ENCODE assay signal across 9 mouse cellular contexts in the genomic region with DNA sequence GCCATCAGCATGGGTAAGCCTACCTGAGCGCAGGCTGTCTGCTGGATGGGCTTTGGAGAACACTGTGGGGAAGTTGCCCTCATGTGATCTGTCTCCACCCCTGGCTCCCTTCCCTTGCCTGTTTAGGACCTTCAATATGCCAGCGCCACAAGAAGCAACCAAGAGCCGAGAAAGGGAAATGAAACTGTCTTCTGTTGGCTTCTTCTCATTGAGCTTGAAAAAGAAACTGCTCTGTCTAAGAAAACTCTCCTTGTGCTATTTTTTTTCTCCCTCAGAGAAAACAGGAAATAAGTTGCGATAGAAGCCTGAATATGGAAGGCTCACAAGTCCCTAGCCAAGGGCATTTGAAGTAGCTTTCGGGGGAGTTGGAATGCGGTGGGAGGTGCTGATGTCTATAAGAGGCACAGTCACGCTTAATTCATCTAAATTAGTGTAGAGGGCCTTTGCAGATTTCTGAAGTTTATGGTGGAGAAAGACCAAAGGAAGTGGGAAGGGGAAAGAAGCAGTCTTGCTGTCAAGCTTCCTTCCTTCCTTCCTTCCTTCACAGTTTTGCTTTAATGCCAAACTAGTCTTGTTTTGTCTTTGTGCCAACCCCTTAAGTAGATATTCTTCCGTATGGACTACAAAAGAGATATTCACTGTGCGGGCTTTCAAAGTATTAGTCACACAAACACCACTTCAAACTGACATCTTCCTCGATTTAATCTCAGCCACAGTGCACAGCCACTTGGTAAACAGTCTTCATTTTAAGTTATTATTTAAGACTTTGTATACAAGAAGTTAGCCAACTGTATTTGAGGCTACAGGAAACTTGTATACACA. TPM values are rescaled to one million over a fixed set of nuclear protein-coding genes. Genes with fewer than 3 reads are reported as not detected.
DNase-seq lines count a peak whose midpoint lies in the region; ATAC-seq lines count a peak whose summit lies in the region.
"Had no signal": no experiment of that assay in that cellular context is flagged by ENCODE, and none has a peak within 500 bp of the region (broad histone marks: within the 10 kb centered on the region; RNA-seq: fewer than 3 reads in every experiment).

No protein-coding gene starts in this region.

- 46% methylated on average over 10 of the region's 10 CpGs for WGBS in hindbrain, embryonic 15.5 days
- WGBS in hindbrain, embryonic 16.5 days, result 53% methylated on average over 10 of the region's 10 CpGs
- WGBS in heart, embryonic 13.5 days, result 30% methylated on average over 10 of the region's 10 CpGs
- 35% methylated on average over 10 of the region's 10 CpGs for WGBS in liver, embryonic 13.5 days (ENCODE audit: insufficient replicate concordance)
- WGBS in stomach, embryonic 14.5 days, result 58% methylated on average over 10 of the region's 10 CpGs

- H3K9me3 ChIP-seq in hindbrain, embryonic 15.5 days, result no peaks in the 10 kb centered on the region
- no peaks in the 10 kb centered on the region for H3K9me3 ChIP-seq in hindbrain, embryonic 16.5 days (ENCODE audit: control insufficient read depth, low read length)
- H3K9me3 ChIP-seq in heart, embryonic 13.5 days, result no peaks in the 10 kb centered on the region
- H3K9me3 ChIP-seq in liver, embryonic 13.5 days (replicated peaks), result no peaks in the 10 kb centered on the region
- no peaks in the 10 kb centered on the region for H3K9me3 ChIP-seq in stomach, embryonic 14.5 days (ENCODE audit: control insufficient read depth, low read depth, low read length)

- H3K36me3 ChIP-seq in hindbrain, embryonic 15.5 days, result 0 out of 2 replicates have a peak, but pooled peaks cover 4% of the 10 kb centered on the region
- H3K36me3 ChIP-seq in hindbrain, embryonic 16.5 days (ENCODE audit: control insufficient read depth, insufficient read depth, low read length), result 0 out of 2 replicates have a peak, but pooled peaks cover 3% of the 10 kb centered on the region
- H3K36me3 ChIP-seq in heart, embryonic 13.5 days, result no peaks in the 10 kb centered on the region
- H3K36me3 ChIP-seq in liver, embryonic 13.5 days, result no peaks in the 10 kb centered on the region
- H3K36me3 ChIP-seq in stomach, embryonic 14.5 days (ENCODE audit: control insufficient read depth, insufficient read depth, low read length), result no peaks in the 10 kb centered on the region

- H3K9ac ChIP-seq in hindbrain, embryonic 15.5 days, result no peak overlapping the region
- no peak overlapping the region for H3K9ac ChIP-seq in hindbrain, embryonic 16.5 days (ENCODE audit: low read depth, low read length)
- no peak overlapping the region for H3K9ac ChIP-seq in heart, embryonic 13.5 days
- H3K9ac ChIP-seq in liver, embryonic 13.5 days, result no peak overlapping the region
- no peak overlapping the region for H3K9ac ChIP-seq in stomach, embryonic 14.5 days (replicated peaks; ENCODE audit: low read depth, low read length)

- peak; percentile 17 for DNase-seq in NIH3T3 (ENCODE audit: low read depth)
- no peak for DNase-seq in liver, embryonic 13.5 days
- no peak for DNase-seq in urinary bladder, postnatal 36 days (ENCODE audit: low spot score in 2 of 2)
- no peak for DNase-seq in gastrocnemius, postnatal 14 days

- intact Hi-C loops in gastrocnemius, postnatal 14 days (cut with DNase I; ENCODE audit: low total_unique reads), result no loop called here

- H3K4me2 ChIP-seq in hindbrain, embryonic 15.5 days, result no peak overlapping the region
- no peak overlapping the region for H3K4me2 ChIP-seq in hindbrain, embryonic 16.5 days (ENCODE audit: low read length)
- H3K4me2 ChIP-seq in heart, embryonic 13.5 days, result peak overlapping the region; percentile 49
- no peak overlapping the region for H3K4me2 ChIP-seq in liver, embryonic 13.5 days
- no peak overlapping the region for H3K4me2 ChIP-seq in stomach, embryonic 14.5 days (replicated peaks; ENCODE audit: low read depth, low read length)

- H3K4me1 ChIP-seq in hindbrain, embryonic 15.5 days (replicated peaks), result no peaks in the 10 kb centered on the region
- H3K4me1 ChIP-seq in hindbrain, embryonic 16.5 days (ENCODE audit: control insufficient read depth, insufficient read depth, low read depth, low read length), result no peaks in the 10 kb centered on the region
- H3K4me1 ChIP-seq in heart, embryonic 13.5 days, result peaks cover 22% of the 10 kb centered on the region
- H3K4me1 ChIP-seq in liver, embryonic 13.5 days (replicated peaks), result no peaks in the 10 kb centered on the region; the same call in 1 of the 2 replicates
- H3K4me1 ChIP-seq in stomach, embryonic 14.5 days (ENCODE audit: control insufficient read depth, insufficient read depth, low read length), result no peaks in the 10 kb centered on the region

- H3K27me3 ChIP-seq in hindbrain, embryonic 15.5 days, result no peaks in the 10 kb centered on the region
- no peaks in the 10 kb centered on the region for H3K27me3 ChIP-seq in hindbrain, embryonic 16.5 days (replicated peaks; ENCODE audit: control insufficient read depth, insufficient read depth, low read length)
- no peaks in the 10 kb centered on the region for H3K27me3 ChIP-seq in heart, embryonic 13.5 days (replicated peaks)
- H3K27me3 ChIP-seq in liver, embryonic 13.5 days, result no peaks in the 10 kb centered on the region
- H3K27me3 ChIP-seq in stomach, embryonic 14.5 days (ENCODE audit: control insufficient read depth, insufficient read depth, low read length), result no peaks in the 10 kb centered on the region

- no peak for ATAC-seq in hindbrain, embryonic 15.5 days (ENCODE audit: low FRiP score, low read depth)
- no peak for ATAC-seq in hindbrain, embryonic 16.5 days
- no peak; the same call in 1 of the 2 replicates for ATAC-seq in heart, embryonic 13.5 days (ENCODE audit: extremely low read depth, insufficient number of reproducible peaks, low FRiP score, low TSS enrichment)
- 0 out of 2 replicates have a peak, but pooled peaks have one; percentile 29 for ATAC-seq in liver, embryonic 13.5 days (ENCODE audit: low read depth)
- ATAC-seq in stomach, embryonic 14.5 days (ENCODE audit: insufficient number of reproducible peaks, insufficient read depth, low FRiP score, low read depth), result no peak

- H3K4me3 ChIP-seq in hindbrain, embryonic 15.5 days, result no peak overlapping the region
- H3K4me3 ChIP-seq in hindbrain, embryonic 16.5 days (ENCODE audit: low read length), result no peak overlapping the region
- H3K4me3 ChIP-seq in heart, embryonic 13.5 days, result no peak overlapping the region
- H3K4me3 ChIP-seq in liver, embryonic 13.5 days (replicated peaks), result no peak overlapping the region
- H3K4me3 ChIP-seq in stomach, embryonic 14.5 days (ENCODE audit: low read depth, low read length), result no peak overlapping the region

- H3K27ac ChIP-seq in hindbrain, embryonic 15.5 days (replicated peaks), result peak overlapping the region; percentile 35; the same call in 1 of the 2 replicates
- no peak overlapping the region for H3K27ac ChIP-seq in hindbrain, embryonic 16.5 days (ENCODE audit: low read depth, low read length)
- H3K27ac ChIP-seq in heart, embryonic 13.5 days (replicated peaks), result peak overlapping the region; percentile 65
- peak overlapping the region; percentile 40 for H3K27ac ChIP-seq in liver, embryonic 13.5 days
- peak overlapping the region; percentile 21; the same call in 1 of the 2 replicates for H3K27ac ChIP-seq in stomach, embryonic 14.5 days (ENCODE audit: low read length)

RNA-seq across cellular contexts. Expression of a gene that starts 18.3 kb away (rescaled TPM):
- polyA plus RNA-seq in hindbrain, embryonic 15.5 days (2015; fragmentation: Nextera tagmentation; extraction: Ambion mirVana), result 1.5 and 1.7 TPM in 2 replicates
- 1.9 and 2.3 TPM in 2 replicates for polyA plus RNA-seq in hindbrain, embryonic 16.5 days (2015; fragmentation: Nextera tagmentation; extraction: Ambion mirVana)
- 1.1 TPM in 2 replicates for polyA plus RNA-seq in heart, embryonic 13.5 days (2015; fragmentation: Nextera tagmentation; extraction: Ambion mirVana)
- polyA plus RNA-seq in liver, embryonic 13.5 days (2015; fragmentation: Nextera tagmentation; extraction: Ambion mirVana), result 2.2 and 2.7 TPM in 2 replicates
- polyA plus RNA-seq in stomach, embryonic 14.5 days (2014; fragmentation: Nextera tagmentation; extraction: Ambion mirVana), result 1.6 TPM in 2 replicates
- under 1 TPM; 0.60 to 0.84 TPM for total RNA-seq in gastrocnemius, postnatal 14 days (2021)

RNA-seq across cellular contexts. Expression of a gene that starts 33.7 kb away (rescaled TPM):
- polyA plus RNA-seq in hindbrain, embryonic 15.5 days (2015; fragmentation: Nextera tagmentation; extraction: Ambion mirVana), result 8.4 and 9.1 TPM in 2 replicates
- 7.8 and 10.3 TPM in 2 replicates for polyA plus RNA-seq in hindbrain, embryonic 16.5 days (2015; fragmentation: Nextera tagmentation; extraction: Ambion mirVana)
- polyA plus RNA-seq in heart, embryonic 13.5 days (2015; fragmentation: Nextera tagmentation; extraction: Ambion mirVana), result 1.6 and 1.7 TPM in 2 replicates
- 1.7 and 2.3 TPM in 2 replicates for polyA plus RNA-seq in liver, embryonic 13.5 days (2015; fragmentation: Nextera tagmentation; extraction: Ambion mirVana)
- polyA plus RNA-seq in stomach, embryonic 14.5 days (2014; fragmentation: Nextera tagmentation; extraction: Ambion mirVana), result 2.5 and 4.4 TPM in 2 replicates
- 1 to 10 TPM in 1 of 2 experiments, under 1 TPM in 1; 0.60 to 1.8 TPM for total RNA-seq in gastrocnemius, postnatal 14 days (2021)

RNA-seq across cellular contexts. Expression of a gene that starts 34.0 kb away (rescaled TPM):
- polyA plus RNA-seq in hindbrain, embryonic 15.5 days (2015; fragmentation: Nextera tagmentation; extraction: Ambion mirVana), result 0.09 and 0.14 TPM in 2 replicates
- 0.18 TPM in 1 of 2 replicates, not detected in the other for polyA plus RNA-seq in hindbrain, embryonic 16.5 days (2015; fragmentation: Nextera tagmentation; extraction: Ambion mirVana)
- polyA plus RNA-seq in heart, embryonic 13.5 days (2015; fragmentation: Nextera tagmentation; extraction: Ambion mirVana), result not detected in 2 replicates
- not detected in 2 replicates for polyA plus RNA-seq in liver, embryonic 13.5 days (2015; fragmentation: Nextera tagmentation; extraction: Ambion mirVana)
- 5.7 and 9.5 TPM in 2 replicates for polyA plus RNA-seq in stomach, embryonic 14.5 days (2014; fragmentation: Nextera tagmentation; extraction: Ambion mirVana)
- not detected for total RNA-seq in gastrocnemius, postnatal 14 days (2021)
- polyA plus RNA-seq: large intestine, adult 2 months had no signal
